Mouse (Mus musculus) small intestine, adult 2 months (tissue): ENCODE measurements around the gene Slc22a3. TPM values are rescaled to one million over a fixed set of nuclear protein-coding genes. Genes with fewer than 3 reads are reported as not detected.

Experiments
- H3K27ac ChIP-seq: fragments of 200-500 bp; 2 replicates; pipeline ENCODE4 v1.5.1; 2012; ENCODE audit warnings: low read depth, low read length, control low read depth, inconsistent platforms; ENCODE audit not compliant: insufficient read depth
- H3K27me3 ChIP-seq: fragments of 200-500 bp; 2 replicates; pipeline ENCODE4 v1.6.1; 2012; ENCODE audit warnings: mild to moderate bottlenecking, moderate library complexity, low read length, inconsistent platforms; ENCODE audit not compliant: control insufficient read depth, insufficient read depth
- H3K36me3 ChIP-seq: fragments of 200-500 bp; 2 replicates; pipeline ENCODE4 v1.6.1; 2012; ENCODE audit warnings: mild to moderate bottlenecking, low read length, control low read depth, inconsistent platforms; ENCODE audit not compliant: control insufficient read depth, insufficient read depth
- H3K4me1 ChIP-seq: fragments of 200-500 bp; 2 replicates; pipeline ENCODE4 v1.6.1; 2012; ENCODE audit warnings: low read length, inconsistent platforms, mixed read lengths; ENCODE audit not compliant: control insufficient read depth, insufficient read depth, insufficient read length
- H3K4me3 ChIP-seq: fragments of 200-500 bp; 2 replicates; pipeline ENCODE4 v1.5.1; 2012; ENCODE audit warnings: low read depth, mild to moderate bottlenecking, control low read depth, inconsistent platforms, low read length, moderate library complexity
- CTCF ChIP-seq: fragments of 200-500 bp; IDR thresholded peaks from 2 replicates; pipeline ENCODE4 v1.5.1; 2012; ENCODE audit warnings: low read depth, mild to moderate bottlenecking, control low read depth, inconsistent platforms, low read length, moderate library complexity, mixed read lengths; ENCODE audit not compliant: insufficient replicate concordance, insufficient read length; ENCODE audit errors: extremely low read depth
- POLR2A ChIP-seq: fragments of 200-500 bp; IDR thresholded peaks from 2 replicates; pipeline ENCODE4 v1.6.1; 2012; ENCODE audit warnings: low read depth, mild to moderate bottlenecking, control low read depth, inconsistent platforms, low read length, moderate library complexity
- WGBS: fragments of 180-500 bp; shearing (Covaris S2); methylation state at CpG from one replicate; pipeline ENCODE4 v1.1.7; 2018; 5-methylcytosine and 5-hydroxymethylcytosine counted together
- polyA plus RNA-seq: library from polyadenylated mRNA; depleted of rRNA; stranded (reverse); fragments of >200 nt; gene quantifications from 2 replicates; pipeline ENCODE4 v1.2.3, GENCODE M21; 2012

Gene Slc22a3
- polyA plus RNA-seq, 1 experiment = 0.58 TPM

GRCm38 (mm10) chr17:12468745-12469144 lies 38.8 kb downstream of the Slc22a3 start:
- no peak overlapping the region for H3K4me3 ChIP-seq
- H3K27ac ChIP-seq = no peak overlapping the region
- 80% methylated on average over 5 of the region's 5 CpGs for WGBS
- TF ChIP-seq CTCF (no peak), POLR2A (no peak)
- no peaks in the 10 kb centered on the region for H3K36me3 ChIP-seq
- H3K4me1 ChIP-seq = no peaks in the 10 kb centered on the region
- no peaks in the 10 kb centered on the region for H3K27me3 ChIP-seq

- no peak for TF ChIP-seq POLR2A
- no peak overlapping the region for H3K4me3 ChIP-seq
- 58% methylated on average over 3 of the region's 3 CpGs for WGBS
- H3K36me3 ChIP-seq = no peaks in the 10 kb centered on the region
- no peak overlapping the region for H3K27ac ChIP-seq
- H3K4me1 ChIP-seq = no peaks in the 10 kb centered on the region
- H3K27me3 ChIP-seq = no peaks in the 10 kb centered on the region
Observed at GRCm38 (mm10) chr17:12467642-12468041, 39.9 kb downstream of the Slc22a3 start.

- no peaks in the 10 kb centered on the region for H3K4me1 ChIP-seq
- H3K36me3 ChIP-seq = no peaks in the 10 kb centered on the region
- H3K27me3 ChIP-seq = no peaks in the 10 kb centered on the region
- TF ChIP-seq CTCF (no peak), POLR2A (no peak)
- no peak overlapping the region for H3K4me3 ChIP-seq
- no peak overlapping the region for H3K27ac ChIP-seq
- 53% methylated on average over 4 of the region's 4 CpGs for WGBS
Observed at GRCm38 (mm10) chr17:12466501-12467000, 41.0 kb downstream of the Slc22a3 start.

- Histone ChIP-seq H3K4me1 (no peaks in the 10 kb centered on the region), H3K27me3 (no peaks in the 10 kb centered on the region), H3K27ac (no peak overlapping the region), H3K4me3 (no peak overlapping the region), H3K36me3 (no peaks in the 10 kb centered on the region)
- TF ChIP-seq POLR2A = no peak
- TF ChIP-seq CTCF = peak; percentile 11; the same call in 1 of the 2 replicates
Observed at GRCm38 (mm10) chr17:12461168-12461567, 46.3 kb downstream of the Slc22a3 start.

GRCm38 (mm10) chr17:12455143-12455790 lies 52.2 kb downstream of the Slc22a3 start:
- H3K4me1 ChIP-seq = no peaks in the 10 kb centered on the region
- H3K27me3 ChIP-seq = no peaks in the 10 kb centered on the region
- 75% methylated on average over 5 of the region's 5 CpGs for WGBS
- no peak overlapping the region for H3K27ac ChIP-seq
- TF ChIP-seq POLR2A (no peak), CTCF (peak; percentile 63; the same call in 1 of the 2 replicates)
- no peak overlapping the region for H3K4me3 ChIP-seq
- no peaks in the 10 kb centered on the region for H3K36me3 ChIP-seq

GRCm38 (mm10) chr17:12453691-12454090 lies 53.8 kb downstream of the Slc22a3 start:
- no peaks in the 10 kb centered on the region for H3K27me3 ChIP-seq
- H3K4me1 ChIP-seq = no peaks in the 10 kb centered on the region
- H3K36me3 ChIP-seq = no peaks in the 10 kb centered on the region
- 88% methylated on average over 6 of the region's 6 CpGs for WGBS
- TF ChIP-seq CTCF = no peak
- no peak for TF ChIP-seq POLR2A
- no peak overlapping the region for H3K27ac ChIP-seq
- H3K4me3 ChIP-seq = no peak overlapping the region

- no peak for TF ChIP-seq POLR2A
- TF ChIP-seq CTCF = no peak
- 32% methylated on average over 11 of the region's 11 CpGs for WGBS
- no peaks in the 10 kb centered on the region for H3K36me3 ChIP-seq
- H3K27me3 ChIP-seq = no peaks in the 10 kb centered on the region
- H3K27ac ChIP-seq = no peak overlapping the region
- H3K4me1 ChIP-seq = no peaks in the 10 kb centered on the region
- no peak overlapping the region for H3K4me3 ChIP-seq
Observed at GRCm38 (mm10) chr17:12452862-12453531, 54.5 kb downstream of the Slc22a3 start.
